Mouse (Mus musculus) forebrain, embryonic 11.5 days (tissue): ENCODE data around the gene Psd. TPM values are rescaled to one million over a fixed set of nuclear protein-coding genes. Genes with fewer than 3 reads are reported as not detected.

Experiments
- ATAC-seq: fragments of 200-750 bp; cut with Nextera tagmentation; replicated peaks from 2 replicates; pipeline ENCODE4 v1.8.0; 2017; ENCODE audit warnings: moderate TSS enrichment; ENCODE audit not compliant: low FRiP score
- DNase-seq: peaks from one replicate; pipeline ENCODE4 v3.0.0-alpha.2; 2017; ENCODE audit warnings: low spot score
- H3K27ac ChIP-seq: fragments of 300-500 bp; sonication (generic); 2 replicates; pipeline ENCODE4 v1.5.1; 2014; ENCODE audit warnings: low read depth, low read length
- H3K27me3 ChIP-seq: fragments of 300-500 bp; sonication (generic); 2 replicates; pipeline ENCODE4 v1.6.1; 2014; ENCODE audit warnings: mild to moderate bottlenecking, low read length, mixed read lengths; ENCODE audit not compliant: control insufficient read depth, insufficient read depth
- H3K36me3 ChIP-seq: fragments of 300-500 bp; sonication (generic); 2 replicates; pipeline ENCODE4 v1.6.1; 2014; ENCODE audit warnings: mild to moderate bottlenecking, low read length, moderate library complexity, mixed read lengths; ENCODE audit not compliant: control insufficient read depth, insufficient read depth
- H3K4me1 ChIP-seq: fragments of 300-500 bp; sonication (generic); replicated peaks from 2 replicates; pipeline ENCODE4 v1.6.1; 2014; ENCODE audit warnings: low read length, mixed read lengths; ENCODE audit not compliant: control insufficient read depth, insufficient read depth
- H3K4me2 ChIP-seq: fragments of 300-500 bp; sonication (generic); 2 replicates; pipeline ENCODE4 v1.6.1; 2014; ENCODE audit warnings: low read depth, mild to moderate bottlenecking, low read length, moderate library complexity, mixed read lengths; ENCODE audit not compliant: severe bottlenecking
- H3K4me3 ChIP-seq: fragments of 300-500 bp; sonication (generic); 2 replicates; pipeline ENCODE4 v1.5.1; 2014; ENCODE audit warnings: low read depth, low read length
- H3K9ac ChIP-seq: fragments of 300-500 bp; sonication (generic); 2 replicates; pipeline ENCODE4 v1.6.1; 2014; ENCODE audit warnings: low read length
- H3K9me3 ChIP-seq: fragments of 300-500 bp; sonication (generic); 2 replicates; pipeline ENCODE4 v1.6.1; 2016; ENCODE audit warnings: low read length, mixed read lengths; ENCODE audit not compliant: control insufficient read depth
- WGBS: fragments of 180-500 bp; shearing (Covaris S2); extraction: QIAGEN DNeasy Blood & Tissue Kit; methylation state at CpG from one replicate; pipeline ENCODE4 v1.1.7; 2014; 5-methylcytosine and 5-hydroxymethylcytosine counted together
- microRNA counts: library from miRNA; unstranded; fragments of <30 nt; microRNA quantifications from one replicate; lab custom pipeline; 2015
- microRNA-seq: library from miRNA; unstranded; fragments of <30 nt; microRNA quantifications from one replicate; pipeline ENCODE4, GENCODE M21; 2016; ENCODE audit not compliant: insufficient number of aligned reads
- polyA plus RNA-seq: library from polyadenylated mRNA; unstranded; fragments of >200 nt; fragmentation: Nextera tagmentation; extraction: Ambion mirVana; gene quantifications from 2 replicates; pipeline ENCODE4 v1.2.1, GENCODE M21; 2014

Psd gene
- polyA plus RNA-seq, 1 experiment from 2014 or later: 10.7 TPM

- peaks cover 16% of the 10 kb centered on the region; the same call in 1 of the 2 replicates for H3K36me3 ChIP-seq
- no peak for DNase-seq
- H3K9ac ChIP-seq: no peak overlapping the region
- ATAC-seq: no peak
- no peaks in the 10 kb centered on the region for H3K27me3 ChIP-seq
- 94% methylated on average over 11 of the region's 11 CpGs for WGBS
- no peaks in the 10 kb centered on the region for H3K9me3 ChIP-seq
- no peak overlapping the region for H3K4me2 ChIP-seq
- no peak overlapping the region for H3K4me3 ChIP-seq
- H3K27ac ChIP-seq: no peak overlapping the region
- H3K4me1 ChIP-seq: no peaks in the 10 kb centered on the region
Observed at GRCm38 (mm10) chr19:46282081-46282849, 44.7 kb downstream of the Psd start.

- Histone ChIP-seq H3K9me3 (no peaks in the 10 kb centered on the region; the same call in 1 of the 2 replicates), H3K27me3 (no peaks in the 10 kb centered on the region), H3K27ac (no peak overlapping the region), H3K36me3 (peaks cover 9% of the 10 kb centered on the region; the same call in 1 of the 2 replicates), H3K4me3 (no peak overlapping the region), H3K4me2 (no peak overlapping the region), H3K4me1 (no peaks in the 10 kb centered on the region), H3K9ac (no peak overlapping the region)
- ATAC-seq: no peak
- DNase-seq: no peak
Observed at GRCm38 (mm10) chr19:46275307-46275706, 51.6 kb downstream of the Psd start.

GRCm38 (mm10) chr19:46264762-46265161 is 62.2 kb downstream of the Psd start:
- 90% methylated on average over 7 of the region's 7 CpGs for WGBS
- no peaks in the 10 kb centered on the region for H3K4me1 ChIP-seq
- H3K36me3 ChIP-seq: peaks cover 5% of the 10 kb centered on the region; the same call in 1 of the 2 replicates
- H3K27ac ChIP-seq: no peak overlapping the region
- H3K4me2 ChIP-seq: no peak overlapping the region
- no peaks in the 10 kb centered on the region for H3K27me3 ChIP-seq
- no peak for ATAC-seq
- DNase-seq: no peak
- H3K9me3 ChIP-seq: no peaks in the 10 kb centered on the region
- no peak overlapping the region for H3K9ac ChIP-seq
- no peak overlapping the region for H3K4me3 ChIP-seq

MicroRNAs within 50 kb of the gene (microRNA counts, 519-probe panel; counts per million panel counts)
- 31.2 counts per million for microRNA mmu-miR-146b (lab: Ali Mortazavi, UCI)

Small RNAs within 50 kb of the gene (microRNA-seq; reads per million reads assigned to microRNA genes)
- gene Mir146b: not detected

Other genes starting within 250 kb of the Psd start
- gene Elovl3, start 195.3 kb downstream of the Psd start, polyA plus RNA-seq: 0.13 and 0.23 TPM in 2 replicates
- gene Pitx3, start 178.8 kb downstream of the Psd start, polyA plus RNA-seq: not detected in 2 replicates
- gene Gbf1, start 174.6 kb downstream of the Psd start, polyA plus RNA-seq: 49.0 and 51.4 TPM in 2 replicates
- gene Nfkb2, start 22.8 kb downstream of the Psd start, polyA plus RNA-seq: 4.1 and 4.2 TPM in 2 replicates
- 22.5 and 25.8 TPM in 2 replicates for gene Fbxl15, start 1.0 kb upstream of the Psd start, polyA plus RNA-seq
- gene Cuedc2, start 11.5 kb upstream of the Psd start, polyA plus RNA-seq: 217 and 242 TPM in 2 replicates
- 7.9 and 8.6 TPM in 2 replicates for gene Mfsd13a, start 14.0 kb upstream of the Psd start, polyA plus RNA-seq
- 1.3 and 2.7 TPM in 2 replicates for gene 2310034G01Rik, start 23.1 kb upstream of the Psd start, polyA plus RNA-seq
- gene Actr1a, start 68.6 kb upstream of the Psd start, polyA plus RNA-seq: 204 and 232 TPM in 2 replicates
- gene Sufu, start 69.7 kb upstream of the Psd start, polyA plus RNA-seq: 48.3 and 48.6 TPM in 2 replicates
- 30.7 and 39.5 TPM in 2 replicates for gene Trim8, start 174.5 kb upstream of the Psd start, polyA plus RNA-seq
- gene Arl3, start 246.0 kb upstream of the Psd start, polyA plus RNA-seq: 152 and 154 TPM in 2 replicates
- 10.9 and 14.6 TPM in 2 replicates for gene Sfxn2, start 246.2 kb upstream of the Psd start, polyA plus RNA-seq